ENCODE assay signal across 18 mouse cellular contexts in genomic region chr9:47505956-47506355, GRCm38 (mm10). TPM values are rescaled to one million over a fixed set of nuclear protein-coding genes. Genes with fewer than 3 reads are reported as not detected.
DNase-seq lines count a peak whose midpoint lies in the region; ATAC-seq and TF ChIP-seq lines count a peak whose summit lies in the region.
"Had no signal": no experiment of that assay in that cellular context is flagged by ENCODE, and none has a peak within 500 bp of the region (broad histone marks: within the 10 kb centered on the region; RNA-seq: fewer than 3 reads in every experiment).

No protein-coding gene starts in this region.

- H3K4me1 ChIP-seq in limb, embryonic 11.5 days (ENCODE audit: control insufficient read depth, insufficient read depth, low read length), result no peaks in the 10 kb centered on the region
- H3K4me1 ChIP-seq in limb, embryonic 10.5 days, result peaks cover 17% of the 10 kb centered on the region
- H3K4me1 ChIP-seq in kidney, postnatal 0 days (replicated peaks; ENCODE audit: insufficient read depth, low read length), result 0 out of 2 replicates have a peak, but pooled peaks cover 4% of the 10 kb centered on the region
- peaks cover 17% of the 10 kb centered on the region for H3K4me1 ChIP-seq in neural tube, embryonic 15.5 days
- H3K4me1 ChIP-seq: embryonic facial prominence, embryonic 15.5 days; heart, embryonic 15.5 days; limb, embryonic 13.5 days; liver, embryonic 15.5 days had no signal

- no peak for TF ChIP-seq CTCF in kidney, postnatal 0 days (IDR thresholded peaks at IDR 0.05; ENCODE audit: low read depth)

- no peak overlapping the region for H3K9ac ChIP-seq in limb, embryonic 11.5 days (ENCODE audit: low read length)
- H3K9ac ChIP-seq in kidney, postnatal 0 days (ENCODE audit: low read depth, low read length), result no peak overlapping the region
- H3K9ac ChIP-seq in neural tube, embryonic 15.5 days (replicated peaks), result no peak overlapping the region
- H3K9ac ChIP-seq: embryonic facial prominence, embryonic 15.5 days; forebrain, embryonic 12.5 days; heart, embryonic 15.5 days; hindbrain, embryonic 15.5 days; limb, embryonic 13.5 days; liver, embryonic 15.5 days had no signal

- intact Hi-C loops in left cerebral cortex, postnatal 10 days (cut with DNase I), result no loop called here

- no peak for ATAC-seq in limb, embryonic 11.5 days (ENCODE audit: insufficient number of reproducible peaks, low FRiP score, low TSS enrichment, low read depth)
- no peak for ATAC-seq in kidney, postnatal 0 days (replicated peaks; ENCODE audit: low FRiP score, low read depth)
- no peak for ATAC-seq in neural tube, embryonic 15.5 days (ENCODE audit: low FRiP score)

- DNase-seq in limb, embryonic 11.5 days (ENCODE audit: low spot score), result peak; percentile 31
- no peak for DNase-seq in limb, embryonic 10.5 days (ENCODE audit: low spot score)
- peak; percentile 14 for DNase-seq in embryo, embryonic 11.5 days (ENCODE audit: low read depth, low spot score)
- peak; percentile 74 for DNase-seq in kidney, postnatal 0 days (ENCODE audit: low spot score)
- DNase-seq in layer of hippocampus, adult 8-10 months (ENCODE audit: low spot score in 2 of 2), result no peak
- DNase-seq in left cerebral cortex, postnatal 10 days (ENCODE audit: extremely low spot score in 1 of 2, low spot score in 2 of 2), result no peak
- DNase-seq: cerebellum, adult 11 months; cerebellum, postnatal 36 days; thymus, adult 18-20 months had no signal

- no peak overlapping the region for H3K4me2 ChIP-seq in limb, embryonic 11.5 days (ENCODE audit: low read depth, severe bottlenecking)
- no peak overlapping the region for H3K4me2 ChIP-seq in kidney, postnatal 0 days (ENCODE audit: low read length)
- H3K4me2 ChIP-seq in neural tube, embryonic 15.5 days, result no peak overlapping the region
- H3K4me2 ChIP-seq: embryonic facial prominence, embryonic 15.5 days; forebrain, embryonic 12.5 days; heart, embryonic 15.5 days; hindbrain, embryonic 15.5 days; limb, embryonic 13.5 days; liver, embryonic 15.5 days had no signal

- WGBS in limb, embryonic 11.5 days, result 19% methylated on average over 13 of the region's 13 CpGs
- WGBS in limb, embryonic 10.5 days, result 19% methylated on average over 13 of the region's 13 CpGs
- 8% methylated on average over 13 of the region's 13 CpGs for WGBS in kidney, postnatal 0 days
- WGBS in neural tube, embryonic 15.5 days, result 14% methylated on average over 13 of the region's 13 CpGs

- H3K27ac ChIP-seq in limb, embryonic 11.5 days (replicated peaks; ENCODE audit: low read depth, low read length), result no peak overlapping the region
- no peak overlapping the region for H3K27ac ChIP-seq in limb, embryonic 10.5 days
- H3K27ac ChIP-seq in kidney, postnatal 0 days, result no peak overlapping the region
- H3K27ac ChIP-seq in neural tube, embryonic 15.5 days (replicated peaks), result 0 out of 2 replicates have a peak overlapping the region, but pooled peaks have one; percentile 9
- H3K27ac ChIP-seq: embryonic facial prominence, embryonic 15.5 days; forebrain, embryonic 12.5 days; heart, embryonic 15.5 days; hindbrain, embryonic 15.5 days; limb, embryonic 13.5 days; liver, embryonic 15.5 days; midbrain, embryonic 10.5 days had no signal

- no peaks in the 10 kb centered on the region for H3K36me3 ChIP-seq in limb, embryonic 11.5 days (ENCODE audit: control insufficient read depth, insufficient read depth, low read length)
- no peaks in the 10 kb centered on the region for H3K36me3 ChIP-seq in limb, embryonic 10.5 days
- no peaks in the 10 kb centered on the region for H3K36me3 ChIP-seq in kidney, postnatal 0 days (ENCODE audit: insufficient read depth, low read length)
- H3K36me3 ChIP-seq in neural tube, embryonic 15.5 days, result no peaks in the 10 kb centered on the region
- H3K36me3 ChIP-seq: embryonic facial prominence, embryonic 15.5 days; forebrain, embryonic 12.5 days; heart, embryonic 15.5 days; hindbrain, embryonic 15.5 days; limb, embryonic 13.5 days; liver, embryonic 15.5 days; midbrain, embryonic 10.5 days had no signal

- H3K4me3 ChIP-seq in limb, embryonic 11.5 days (ENCODE audit: low read depth, low read length), result no peak overlapping the region
- H3K4me3 ChIP-seq in limb, embryonic 10.5 days, result no peak overlapping the region
- no peak overlapping the region for H3K4me3 ChIP-seq in kidney, postnatal 0 days (replicated peaks; ENCODE audit: low read depth, low read length)
- no peak overlapping the region for H3K4me3 ChIP-seq in neural tube, embryonic 15.5 days (replicated peaks)
- H3K4me3 ChIP-seq: embryonic facial prominence, embryonic 15.5 days; forebrain, embryonic 12.5 days; heart, embryonic 15.5 days; hindbrain, embryonic 15.5 days; limb, embryonic 13.5 days; liver, embryonic 15.5 days; midbrain, embryonic 10.5 days had no signal

- H3K27me3 ChIP-seq in limb, embryonic 11.5 days (ENCODE audit: control insufficient read depth, insufficient read depth, low read length), result no peaks in the 10 kb centered on the region
- H3K27me3 ChIP-seq in limb, embryonic 10.5 days (ENCODE audit: low read depth, poor library complexity, severe bottlenecking), result no peaks in the 10 kb centered on the region
- 0 out of 2 replicates have a peak, but pooled peaks cover 3% of the 10 kb centered on the region for H3K27me3 ChIP-seq in kidney, postnatal 0 days (ENCODE audit: insufficient read depth, low read length)
- H3K27me3 ChIP-seq in neural tube, embryonic 15.5 days (replicated peaks), result no peaks in the 10 kb centered on the region
- H3K27me3 ChIP-seq: embryonic facial prominence, embryonic 15.5 days; forebrain, embryonic 12.5 days; hindbrain, embryonic 15.5 days; limb, embryonic 13.5 days; liver, embryonic 15.5 days had no signal

- no peaks in the 10 kb centered on the region for H3K9me3 ChIP-seq in limb, embryonic 11.5 days (ENCODE audit: control insufficient read depth, low read length)
- H3K9me3 ChIP-seq in limb, embryonic 10.5 days (replicated peaks), result no peaks in the 10 kb centered on the region
- no peaks in the 10 kb centered on the region for H3K9me3 ChIP-seq in kidney, postnatal 0 days (replicated peaks; ENCODE audit: low read length)
- H3K9me3 ChIP-seq in neural tube, embryonic 15.5 days (replicated peaks), result no peaks in the 10 kb centered on the region
- H3K9me3 ChIP-seq: embryonic facial prominence, embryonic 15.5 days; forebrain, embryonic 12.5 days; heart, embryonic 15.5 days; hindbrain, embryonic 15.5 days; limb, embryonic 13.5 days; liver, embryonic 15.5 days; midbrain, embryonic 10.5 days had no signal

RNA-seq across cellular contexts. Expression of gene Cadm1, which starts 24.0 kb away (rescaled TPM):
- polyA plus RNA-seq in limb, embryonic 11.5 days (2014; fragmentation: Nextera tagmentation; extraction: Ambion mirVana), result 57.3 and 61.0 TPM in 2 replicates
- 49.1 and 51.3 TPM in 2 replicates for polyA plus RNA-seq in limb, embryonic 10.5 days (2016; fragmentation: Nextera tagmentation; extraction: Ambion mirVana)
- polyA plus RNA-seq in kidney, postnatal 0 days (2015; fragmentation: Nextera tagmentation; extraction: Ambion mirVana), result 41.4 and 44.5 TPM in 2 replicates
- 146 and 157 TPM in 2 replicates for polyA plus RNA-seq in neural tube, embryonic 15.5 days (2015; fragmentation: Nextera tagmentation; extraction: Ambion mirVana)
- 100 to 1,000 TPM; 270 to 291 (median 280) TPM for total RNA-seq in layer of hippocampus, adult 8-10 months (2022)
- 100 to 1,000 TPM; 217 to 243 TPM for total RNA-seq in left cerebral cortex, postnatal 10 days (2021)
- total RNA-seq: granulocyte monocyte progenitor cell, adult 5-6 weeks had no signal

Comparison
In these comparisons a context has a peak if more than half of its experiments do, and no peak if none do; other contexts are left out.
1. DNase-seq: peak in limb, embryonic 11.5 days (single experiment), embryo, embryonic 11.5 days (single experiment) and kidney, postnatal 0 days (single experiment); none in limb, embryonic 10.5 days (single experiment), layer of hippocampus, adult 8-10 months (0 of 2) and left cerebral cortex, postnatal 10 days (0 of 2).